Mouse (Mus musculus) stomach, postnatal 0 days (tissue): ENCODE results near the gene Ntm. TPM values are rescaled to one million over a fixed set of nuclear protein-coding genes. Genes with fewer than 3 reads are reported as not detected.

Source experiments
- ATAC-seq: fragments of 200-750 bp; cut with Nextera tagmentation; 2 replicates; pipeline ENCODE4 v1.8.0; 2017; ENCODE audit not compliant: low FRiP score, low TSS enrichment
- DNase-seq: peaks from one replicate; pipeline ENCODE4 v3.0.0-alpha.2; 2016; ENCODE audit warnings: low spot score
- H3K27ac ChIP-seq: fragments of 300-500 bp; sonication (generic); replicated peaks from 2 replicates; pipeline ENCODE4 v1.5.1; 2014; ENCODE audit warnings: mild to moderate bottlenecking, control low read depth
- H3K27me3 ChIP-seq: fragments of 300-500 bp; sonication (generic); 2 replicates; pipeline ENCODE4 v1.6.1; 2014; ENCODE audit warnings: low read length; ENCODE audit not compliant: control insufficient read depth, insufficient read depth
- H3K36me3 ChIP-seq: fragments of 300-500 bp; sonication (generic); 2 replicates; pipeline ENCODE4 v1.6.1; 2014; ENCODE audit warnings: low read length, mixed read lengths; ENCODE audit not compliant: control insufficient read depth, insufficient read depth
- H3K4me1 ChIP-seq: fragments of 300-500 bp; sonication (generic); replicated peaks from 2 replicates; pipeline ENCODE4 v1.6.1; 2014; ENCODE audit warnings: antibody characterized with exemption; ENCODE audit not compliant: control insufficient read depth, insufficient read depth
- H3K4me2 ChIP-seq: fragments of 300-500 bp; sonication (generic); replicated peaks from 2 replicates; pipeline ENCODE4 v1.6.1; 2014; ENCODE audit warnings: low read depth, mild to moderate bottlenecking, control low read depth, moderate library complexity
- H3K4me3 ChIP-seq: fragments of 300-500 bp; sonication (generic); 2 replicates; pipeline ENCODE4 v1.5.1; 2014; ENCODE audit warnings: low read depth, low read length, control low read depth
- H3K9ac ChIP-seq: fragments of 300-500 bp; sonication (generic); 2 replicates; pipeline ENCODE4 v1.6.1; 2014; ENCODE audit warnings: mild to moderate bottlenecking, low read length, control low read depth, mixed read lengths
- H3K9me3 ChIP-seq: fragments of 300-500 bp; sonication (generic); 2 replicates; pipeline ENCODE4 v1.6.1; 2016; ENCODE audit warnings: low read length; ENCODE audit not compliant: control insufficient read depth
- CTCF ChIP-seq: IDR thresholded peaks from 2 replicates; pipeline ENCODE4 v1.5.1; 2016; ENCODE audit warnings: antibody characterized with exemption, low read depth, mild to moderate bottlenecking, moderate library complexity
- EP300 ChIP-seq: optimal IDR thresholded peaks from 2 replicates; pipeline ENCODE3; 2016; ENCODE audit warnings: antibody characterized with exemption
- WGBS: fragments of 180-500 bp; shearing (Covaris S2); extraction: QIAGEN DNeasy Blood & Tissue Kit; methylation state at CpG from one replicate; pipeline ENCODE4 v1.1.7; 2014; 5-methylcytosine and 5-hydroxymethylcytosine counted together
- polyA plus RNA-seq: library from polyadenylated mRNA; unstranded; fragments of >200 nt; fragmentation: Nextera tagmentation; extraction: Ambion mirVana; gene quantifications from 2 replicates; pipeline ENCODE4 v1.2.1, GENCODE M21; 2015

The Ntm gene
- polyA plus RNA-seq, 1 experiment from 2014 or later: 5.9 TPM

GRCm38 (mm10) chr9:28999951-29000351 lies 963.0 kb downstream of the Ntm start:
- Histone ChIP-seq H3K36me3 (no peaks in the 10 kb centered on the region), H3K4me2 (no peak overlapping the region), H3K27ac (no peak overlapping the region), H3K4me3 (no peak overlapping the region), H3K9ac (no peak overlapping the region), H3K9me3 (no peaks in the 10 kb centered on the region), H3K27me3 (no peaks in the 10 kb centered on the region), H3K4me1 (no peaks in the 10 kb centered on the region)
- ATAC-seq (no peak), DNase-seq (no peak)
- TF ChIP-seq CTCF: no peak
- no peak for TF ChIP-seq EP300
- WGBS: 57% methylated on average over 4 of the region's 4 CpGs

GRCm38 (mm10) chr9:28977275-28977674 lies 985.7 kb downstream of the Ntm start:
- H3K4me2 ChIP-seq: no peak overlapping the region
- no peak overlapping the region for H3K9ac ChIP-seq
- 67% methylated on average over 1 of the region's 1 CpGs for WGBS
- no peaks in the 10 kb centered on the region for H3K4me1 ChIP-seq
- no peak for ATAC-seq
- no peaks in the 10 kb centered on the region for H3K27me3 ChIP-seq
- H3K4me3 ChIP-seq: no peak overlapping the region
- no peak for TF ChIP-seq CTCF
- TF ChIP-seq EP300: no peak
- no peaks in the 10 kb centered on the region for H3K9me3 ChIP-seq
- DNase-seq: no peak
- H3K36me3 ChIP-seq: no peaks in the 10 kb centered on the region
- H3K27ac ChIP-seq: no peak overlapping the region

- Histone ChIP-seq H3K9me3 (no peaks in the 10 kb centered on the region), H3K4me1 (no peaks in the 10 kb centered on the region), H3K4me3 (no peak overlapping the region), H3K36me3 (no peaks in the 10 kb centered on the region), H3K4me2 (no peak overlapping the region), H3K9ac (no peak overlapping the region), H3K27ac (no peak overlapping the region), H3K27me3 (no peaks in the 10 kb centered on the region)
- WGBS: 83% methylated on average over 1 of the region's 1 CpGs
- TF ChIP-seq EP300: no peak
- TF ChIP-seq CTCF: no peak
- DNase-seq (no peak), ATAC-seq (no peak)
Observed at GRCm38 (mm10) chr9:28969455-28969854, 993.5 kb downstream of the Ntm start.
